Mouse (Mus musculus): Measurements from ENCODE around the gene Gm10447.
"Not testable (repeated sequence)": the region's sequence is repeated elsewhere in the genome, so short reads cannot be mapped to it uniquely, and the experiment has no call there.

Gene Gm10447

GRCm38 (mm10) chr11:53441921-53442320, 15.0 kb downstream of the Gm10447 start:
- DNase-seq = no peak

- DNase-seq = no peak
Measured at GRCm38 (mm10) chr11:53436338-53436737, 20.6 kb downstream of the Gm10447 start.

GRCm38 (mm10) chr11:53435504-53435903, 21.4 kb downstream of the Gm10447 start:
- DNase-seq = no peak

GRCm38 (mm10) chr11:53433057-53433456, 23.9 kb downstream of the Gm10447 start:
- no peak for DNase-seq

GRCm38 (mm10) chr11:53431347-53432056, 25.4 kb downstream of the Gm10447 start:
- no peak for DNase-seq

GRCm38 (mm10) chr11:53430670-53431346, 26.1 kb downstream of the Gm10447 start, which contains the start of the genes Uqcrq and Gdf9:
Uqcrq (minus strand) TSS chr11:53430831.
Gdf9 (plus strand) TSS chr11:53431023.
- DNase-seq = peak; percentile 100

- no peak for DNase-seq
Measured at GRCm38 (mm10) chr11:53430300-53430669, 26.6 kb downstream of the Gm10447 start.

GRCm38 (mm10) chr11:53429182-53429581, 27.7 kb downstream of the Gm10447 start:
- DNase-seq = no peak

- DNase-seq = no peak
Measured at GRCm38 (mm10) chr11:53428716-53429057, 28.2 kb downstream of the Gm10447 start.

- DNase-seq = no peak
Measured at GRCm38 (mm10) chr11:53427993-53428715, 28.8 kb downstream of the Gm10447 start.

GRCm38 (mm10) chr11:53426914-53427313, 30.0 kb downstream of the Gm10447 start:
- DNase-seq = not testable (repeated sequence)

- DNase-seq = peak in 1 of 2 experiments; percentile 22
Measured at GRCm38 (mm10) chr11:53425711-53426255, 31.1 kb downstream of the Gm10447 start.

- DNase-seq = no peak
Measured at GRCm38 (mm10) chr11:53425251-53425650, 31.7 kb downstream of the Gm10447 start.

GRCm38 (mm10) chr11:53424826-53425225, 32.1 kb downstream of the Gm10447 start:
- DNase-seq = peak; percentile 35 to 39

- no peak for DNase-seq
Measured at GRCm38 (mm10) chr11:53423036-53423435, 33.9 kb downstream of the Gm10447 start, which contains the start of gene Leap2. Leap2 (minus strand) TSS chr11:53423170.

- no peak for DNase-seq
Measured at GRCm38 (mm10) chr11:53418048-53418447, 38.9 kb downstream of the Gm10447 start.

- no peak for DNase-seq
Measured at GRCm38 (mm10) chr11:53413871-53414270, 43.0 kb downstream of the Gm10447 start.

GRCm38 (mm10) chr11:53411738-53412137, 45.2 kb downstream of the Gm10447 start:
- DNase-seq = peak in 1 of 2 experiments; percentile 48
